In the genomic region with DNA sequence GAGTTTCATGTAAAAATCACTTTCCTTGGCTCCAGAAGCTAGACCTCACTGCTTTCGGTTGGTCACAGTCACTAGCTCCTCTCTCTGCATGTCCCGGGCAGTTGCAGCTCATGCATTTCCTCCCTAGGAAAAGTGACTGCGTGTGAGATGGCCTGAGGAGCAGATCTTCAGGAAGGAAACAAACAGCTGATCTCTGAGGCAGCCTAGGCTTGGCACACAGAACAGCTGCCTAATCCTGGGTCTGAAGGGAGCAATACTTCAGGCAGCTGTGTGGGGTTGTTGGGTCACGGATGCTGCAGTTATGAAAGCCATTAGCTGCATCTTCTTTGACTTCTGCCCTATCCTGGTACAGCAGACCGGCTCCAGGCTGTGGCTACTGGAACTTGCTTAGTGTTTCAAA, we compare ENCODE assay signal across 15 mouse cellular contexts.
DNase-seq lines count a peak whose midpoint lies in the region; ATAC-seq and TF ChIP-seq lines count a peak whose summit lies in the region.
"Had no signal": no experiment of that assay in that cellular context is flagged by ENCODE, and none has a peak within 500 bp of the region (broad histone marks: within the 10 kb centered on the region; RNA-seq: fewer than 3 reads in every experiment).

No protein-coding gene starts in this region.

- DNase-seq in gastrocnemius, postnatal 14 days, result peak; percentile 19
- no peak for DNase-seq in gastrocnemius, postnatal 25 days
- no peak for DNase-seq in limb, embryonic 10.5 days (ENCODE audit: low spot score)
- no peak for DNase-seq in liver, postnatal 0 days
- DNase-seq in urinary bladder, adult 2 months (ENCODE audit: low spot score), result no peak
- DNase-seq: cerebellum, adult 11 months; cerebellum, postnatal 25 days had no signal

- no peaks in the 10 kb centered on the region for H3K4me1 ChIP-seq in limb, embryonic 13.5 days
- no peaks in the 10 kb centered on the region for H3K4me1 ChIP-seq in limb, embryonic 10.5 days
- peaks cover 49% of the 10 kb centered on the region for H3K4me1 ChIP-seq in bone marrow macrophage, adult 2 months (ENCODE audit: control insufficient read depth, insufficient read depth, low read length)
- 0 out of 2 replicates have a peak, but pooled peaks cover 5% of the 10 kb centered on the region for H3K4me1 ChIP-seq in liver, postnatal 0 days (ENCODE audit: insufficient read depth)
- H3K4me1 ChIP-seq: stomach, embryonic 15.5 days had no signal

- peak; percentile 36; the same call in 1 of the 2 replicates for ATAC-seq in limb, embryonic 13.5 days (ENCODE audit: low FRiP score, low read depth)
- ATAC-seq in liver, postnatal 0 days, result peak; percentile 11; the same call in 1 of the 2 replicates
- no peak for ATAC-seq in megakaryocyte, adult 5-6 weeks (ENCODE audit: poor library complexity, severe bottlenecking)
- ATAC-seq: activated CD4-positive, CD25-positive, alpha-beta regulatory T cell, adult 4 months; midbrain, embryonic 16.5 days had no signal

- no peak for TF ChIP-seq EP300 in liver, postnatal 0 days (IDR thresholded peaks at IDR 0.05; ENCODE audit: low read depth)

- H3K36me3 ChIP-seq in limb, embryonic 13.5 days, result no peaks in the 10 kb centered on the region
- no peaks in the 10 kb centered on the region for H3K36me3 ChIP-seq in limb, embryonic 10.5 days
- no peaks in the 10 kb centered on the region for H3K36me3 ChIP-seq in liver, postnatal 0 days (replicated peaks; ENCODE audit: insufficient read depth, low read length)
- H3K36me3 ChIP-seq: hindbrain, embryonic 10.5 days; stomach, embryonic 15.5 days had no signal

- H3K9ac ChIP-seq in limb, embryonic 13.5 days, result no peak overlapping the region
- no peak overlapping the region for H3K9ac ChIP-seq in liver, postnatal 0 days (replicated peaks)
- H3K9ac ChIP-seq: liver, embryonic 14.5 days; stomach, embryonic 15.5 days had no signal

- no peak overlapping the region for H3K4me2 ChIP-seq in limb, embryonic 13.5 days (replicated peaks)
- H3K4me2 ChIP-seq in liver, postnatal 0 days (ENCODE audit: low read depth, low read length), result no peak overlapping the region
- H3K4me2 ChIP-seq: stomach, embryonic 15.5 days had no signal

- no peak overlapping the region for H3K27ac ChIP-seq in limb, embryonic 13.5 days
- H3K27ac ChIP-seq in limb, embryonic 10.5 days, result no peak overlapping the region
- peak overlapping the region; percentile 41; the same call in 1 of the 2 replicates for H3K27ac ChIP-seq in bone marrow macrophage, adult 2 months (ENCODE audit: insufficient read depth, low read depth, low read length)
- peak overlapping the region; percentile 39; the same call in 1 of the 2 replicates for H3K27ac ChIP-seq in liver, postnatal 0 days (ENCODE audit: low read depth)
- H3K27ac ChIP-seq: hindbrain, embryonic 10.5 days; liver, embryonic 14.5 days; stomach, embryonic 15.5 days had no signal

- TF ChIP-seq CTCF in bone marrow macrophage, adult 2 months (IDR thresholded peaks at IDR 0.05; ENCODE audit: low read depth, low read length), result no peak
- no peak for TF ChIP-seq CTCF in liver, postnatal 0 days (IDR thresholded peaks at IDR 0.05; ENCODE audit: low read depth)

- intact Hi-C loops in gastrocnemius, postnatal 14 days (cut with DNase I; ENCODE audit: low total_unique reads), result no loop called here

- TF ChIP-seq POLR2A in bone marrow macrophage, adult 2 months (IDR thresholded peaks at IDR 0.05; ENCODE audit: borderline replicate concordance, low read depth, low read length), result no peak

- 71% methylated on average over 5 of the region's 5 CpGs for WGBS in limb, embryonic 13.5 days
- WGBS in limb, embryonic 10.5 days, result 86% methylated on average over 5 of the region's 5 CpGs
- 53% methylated on average over 5 of the region's 5 CpGs for WGBS in liver, postnatal 0 days (ENCODE audit: insufficient replicate concordance)

- H3K4me3 ChIP-seq in limb, embryonic 13.5 days, result no peak overlapping the region
- no peak overlapping the region for H3K4me3 ChIP-seq in limb, embryonic 10.5 days
- no peak overlapping the region for H3K4me3 ChIP-seq in bone marrow macrophage, adult 2 months (ENCODE audit: insufficient read depth, low read length)
- no peak overlapping the region for H3K4me3 ChIP-seq in liver, postnatal 0 days (ENCODE audit: low read depth, low read length)
- H3K4me3 ChIP-seq: hindbrain, embryonic 10.5 days; stomach, embryonic 15.5 days had no signal

- H3K27me3 ChIP-seq in limb, embryonic 13.5 days, result peaks cover under 1% of the 10 kb centered on the region
- H3K27me3 ChIP-seq in limb, embryonic 10.5 days (ENCODE audit: low read depth, poor library complexity, severe bottlenecking), result peaks cover under 1% of the 10 kb centered on the region; the same call in 1 of the 2 replicates
- 0 out of 2 replicates have a peak, but pooled peaks cover 4% of the 10 kb centered on the region for H3K27me3 ChIP-seq in liver, postnatal 0 days (ENCODE audit: insufficient read depth, low read length)
- H3K27me3 ChIP-seq: stomach, embryonic 15.5 days had no signal

- no peaks in the 10 kb centered on the region for H3K9me3 ChIP-seq in limb, embryonic 13.5 days
- H3K9me3 ChIP-seq in limb, embryonic 10.5 days (replicated peaks), result no peaks in the 10 kb centered on the region
- no peaks in the 10 kb centered on the region for H3K9me3 ChIP-seq in liver, postnatal 0 days (ENCODE audit: low read length)
- H3K9me3 ChIP-seq: hindbrain, embryonic 10.5 days; stomach, embryonic 15.5 days had no signal

Comparison
In these comparisons a context has a peak if more than half of its experiments do, and no peak if none do; other contexts are left out.
1. H3K27ac ChIP-seq: peak in bone marrow macrophage, adult 2 months (single experiment) and liver, postnatal 0 days (single experiment); none in limb, embryonic 13.5 days (single experiment) and limb, embryonic 10.5 days (single experiment).